Mouse (Mus musculus) fibroblast of lung, adult 2 months (primary cell): ENCODE data around the gene Rccd1.
A peak's percentile ranks its signal among the peaks of the same experiment; 100 is the strongest.

Experiments
- DNase-seq: peaks from one replicate; pipeline ENCODE4 v3.0.0-alpha.2; 2011; ENCODE audit warnings: low read depth

Rccd1 gene

DNA sequence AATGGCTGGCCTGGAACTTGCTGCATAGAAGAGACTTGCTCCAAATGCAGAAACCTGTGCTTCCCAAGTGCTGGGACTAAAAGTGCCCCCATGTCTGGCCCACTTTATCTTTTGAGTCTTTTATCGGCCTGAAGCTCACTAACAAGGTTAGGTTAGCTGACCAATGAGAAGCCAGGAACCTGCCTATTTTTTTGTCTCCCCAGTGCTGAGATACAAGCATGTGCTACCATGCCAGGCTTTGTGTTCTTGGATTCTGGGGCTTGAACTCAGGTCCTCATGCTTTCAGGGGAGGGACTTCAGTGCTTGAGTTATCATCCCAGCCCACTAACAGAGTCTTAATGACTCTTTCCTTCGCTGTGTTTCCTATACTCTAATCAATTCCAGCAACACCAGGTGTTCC is 66.5 kb downstream of the Rccd1 start:
- DNase-seq: no peak

DNA sequence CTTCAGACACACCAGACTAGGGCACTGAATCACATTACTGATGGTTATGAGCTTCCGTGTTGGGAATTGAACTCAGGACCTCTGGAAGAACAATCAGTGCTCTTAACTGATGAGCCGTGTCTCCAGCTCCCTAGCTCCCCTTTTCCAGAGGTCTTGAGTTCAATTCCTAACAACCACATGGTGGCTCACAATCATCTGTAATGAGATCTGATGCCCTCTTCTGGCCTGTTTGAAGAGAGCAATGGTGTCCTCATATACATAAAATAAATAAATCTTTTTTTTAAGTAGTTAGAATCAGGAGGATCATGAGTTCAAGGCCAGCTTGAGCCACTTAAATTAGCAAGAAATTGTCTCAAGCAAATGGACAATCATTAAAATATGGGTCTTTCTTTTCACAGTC is 68.3 kb downstream of the Rccd1 start:
- DNase-seq: no peak

DNA sequence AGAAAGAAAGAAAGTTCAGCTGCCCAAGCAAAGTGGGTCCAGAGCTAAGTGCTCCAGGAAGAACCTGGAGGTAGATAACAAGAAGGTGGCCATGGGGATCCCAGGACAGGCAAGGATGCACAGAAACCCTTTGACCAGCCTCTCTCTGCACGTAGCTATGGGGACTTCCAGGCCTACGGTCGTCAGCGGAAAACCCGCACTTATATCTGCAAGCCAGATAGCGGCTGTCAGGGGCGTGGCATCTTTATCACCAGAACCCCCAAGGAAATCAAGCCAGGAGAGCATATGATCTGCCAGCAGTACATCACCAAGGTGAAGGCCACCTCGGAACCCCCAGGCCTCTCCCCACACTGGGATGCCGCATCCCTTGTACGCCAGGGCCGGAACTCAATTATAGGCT is 71.4 kb downstream of the Rccd1 start:
- DNase-seq: no peak

- no peak for DNase-seq
Measured at GRCm38 (mm10) chr7:80252437-80252836, 71.8 kb downstream of the Rccd1 start.

- DNase-seq: no peak
Measured at GRCm38 (mm10) chr7:80246859-80247258, 77.4 kb downstream of the Rccd1 start.

GRCm38 (mm10) chr7:80246148-80246721 is 78.0 kb downstream of the Rccd1 start, which contains the start of gene Ttll13:
Ttll13 (plus strand) TSS chr7:80246376.
- peak; percentile 93 for DNase-seq

GRCm38 (mm10) chr7:80244851-80245250 is 79.4 kb downstream of the Rccd1 start:
- no peak for DNase-seq
